Mouse (Mus musculus) forebrain, embryonic 12.5 days (tissue): ENCODE data around the gene Slc44a4. TPM values are rescaled to one million over a fixed set of nuclear protein-coding genes. Genes with fewer than 3 reads are reported as not detected.
"Not testable (repeated sequence)": the region's sequence is repeated elsewhere in the genome, so short reads cannot be mapped to it uniquely, and the experiment has no call there.

ENCODE experiments used
- ATAC-seq: fragments of 200-750 bp; cut with Nextera tagmentation; 2 replicates; pipeline ENCODE4 v1.8.0; 2017; ENCODE audit warnings: moderate TSS enrichment; ENCODE audit not compliant: low FRiP score
- H3K27ac ChIP-seq: fragments of 300-500 bp; sonication (generic); 2 replicates; pipeline ENCODE4 v1.5.1; 2016; ENCODE audit warnings: mild to moderate bottlenecking
- H3K27me3 ChIP-seq: fragments of 300-500 bp; sonication (generic); 2 replicates; pipeline ENCODE4 v1.6.1; 2016; ENCODE audit warnings: mild to moderate bottlenecking
- H3K36me3 ChIP-seq: fragments of 300-500 bp; sonication (generic); replicated peaks from 2 replicates; pipeline ENCODE4 v1.6.1; 2016; ENCODE audit warnings: mild to moderate bottlenecking
- H3K4me1 ChIP-seq: fragments of 300-500 bp; sonication (generic); 2 replicates; pipeline ENCODE4 v1.6.1; 2016
- H3K4me2 ChIP-seq: fragments of 300-500 bp; sonication (generic); 2 replicates; pipeline ENCODE4 v1.6.1; 2016; ENCODE audit warnings: mild to moderate bottlenecking, moderate library complexity
- H3K4me3 ChIP-seq: fragments of 300-500 bp; sonication (generic); replicated peaks from 2 replicates; pipeline ENCODE4 v1.5.1; 2016; ENCODE audit warnings: mild to moderate bottlenecking
- H3K9ac ChIP-seq: fragments of 300-500 bp; sonication (generic); 2 replicates; pipeline ENCODE4 v1.6.1; 2016; ENCODE audit warnings: mild to moderate bottlenecking
- H3K9me3 ChIP-seq: fragments of 300-500 bp; sonication (generic); 2 replicates; pipeline ENCODE4 v1.6.1; 2016
- WGBS: fragments of 180-500 bp; shearing (Covaris S2); methylation state at CpG from one replicate; pipeline ENCODE4 v1.1.7; 2016; 5-methylcytosine and 5-hydroxymethylcytosine counted together
- polyA plus RNA-seq: library from polyadenylated mRNA; unstranded; fragments of >200 nt; fragmentation: Nextera tagmentation; extraction: Ambion mirVana; gene quantifications from 2 replicates; pipeline ENCODE4 v1.2.1, GENCODE M21; 2016

Gene Slc44a4
- polyA plus RNA-seq, 1 experiment from 2014 or later: not detected

DNA sequence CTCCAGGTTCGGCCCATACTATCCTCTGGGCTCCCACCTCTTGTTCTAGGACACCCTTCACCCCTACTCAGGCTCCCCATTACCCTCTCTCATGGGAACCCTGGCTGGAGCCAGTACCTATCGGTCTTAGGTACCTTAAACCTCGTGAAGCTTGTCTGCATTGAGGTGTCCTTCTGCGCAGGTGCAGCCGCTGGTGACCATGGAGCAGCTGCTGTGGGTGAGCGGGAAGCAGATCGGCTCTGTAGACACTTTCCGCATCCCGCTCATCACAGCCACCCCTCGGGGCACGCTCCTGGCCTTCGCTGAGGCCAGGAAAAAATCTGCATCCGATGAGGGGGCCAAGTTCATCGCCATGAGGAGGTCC lies 17.5 kb downstream of the Slc44a4 start:
- peaks cover 11% of the 10 kb centered on the region for H3K36me3 ChIP-seq
- H3K9ac ChIP-seq: peak overlapping the region; percentile 90
- peak overlapping the region; percentile 75 for H3K4me3 ChIP-seq
- no peak; the same call in 1 of the 2 replicates for ATAC-seq
- WGBS: 14% methylated on average over 14 of the region's 14 CpGs
- H3K27ac ChIP-seq: 0 out of 2 replicates have a peak overlapping the region, but pooled peaks have one; percentile 9
- peaks cover 11% of the 10 kb centered on the region for H3K4me1 ChIP-seq
- no peaks in the 10 kb centered on the region for H3K27me3 ChIP-seq
- H3K4me2 ChIP-seq: peak overlapping the region; percentile 97
- H3K9me3 ChIP-seq: no peaks in the 10 kb centered on the region

DNA sequence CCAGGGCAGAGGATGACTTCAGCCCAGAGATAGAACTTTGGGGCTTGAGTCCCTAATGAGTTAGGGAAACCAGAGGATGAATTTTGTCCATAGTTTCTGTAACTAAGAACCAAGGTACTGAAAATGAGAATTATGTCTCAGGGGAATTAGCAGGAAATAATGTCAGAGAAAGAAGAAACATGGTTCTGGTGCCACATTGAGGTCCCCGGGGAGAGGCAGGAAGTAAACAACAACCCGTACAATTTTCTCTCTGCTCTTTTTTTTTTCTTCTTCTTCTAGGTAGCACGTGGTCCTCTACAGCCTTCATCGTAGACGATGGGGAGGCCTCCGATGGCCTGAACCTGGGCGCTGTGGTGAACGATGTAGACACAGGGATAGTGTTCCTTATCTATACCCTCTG lies 18.0 kb downstream of the Slc44a4 start:
- Histone ChIP-seq H3K9me3 (no peaks in the 10 kb centered on the region), H3K4me2 (peak overlapping the region; percentile 97), H3K4me3 (peak overlapping the region; percentile 75), H3K27ac (no peak overlapping the region), H3K9ac (peak overlapping the region; percentile 90; the same call in 1 of the 2 replicates), H3K36me3 (peaks cover 11% of the 10 kb centered on the region), H3K4me1 (peaks cover 11% of the 10 kb centered on the region), H3K27me3 (no peaks in the 10 kb centered on the region)
- 92% methylated on average over 8 of the region's 8 CpGs for WGBS
- ATAC-seq: no peak

DNA sequence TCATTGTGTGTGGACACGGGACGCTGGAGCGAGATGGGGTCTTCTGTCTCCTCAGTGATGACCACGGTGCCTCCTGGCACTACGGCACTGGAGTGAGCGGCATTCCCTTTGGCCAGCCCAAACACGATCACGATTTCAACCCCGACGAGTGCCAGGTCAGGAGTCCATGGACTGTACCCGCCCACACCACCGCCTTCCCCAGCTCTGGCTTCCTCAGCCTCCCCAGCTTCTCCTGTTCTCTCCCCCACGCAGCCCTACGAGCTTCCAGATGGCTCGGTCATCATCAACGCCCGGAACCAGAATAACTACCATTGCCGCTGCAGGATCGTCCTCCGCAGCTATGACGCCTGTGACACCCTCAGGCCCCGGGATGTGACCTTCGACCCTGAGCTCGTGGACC lies 19.8 kb downstream of the Slc44a4 start:
- Histone ChIP-seq H3K4me2 (no peak overlapping the region), H3K27ac (no peak overlapping the region), H3K4me1 (peaks cover 11% of the 10 kb centered on the region), H3K9ac (no peak overlapping the region), H3K4me3 (no peak overlapping the region), H3K9me3 (no peaks in the 10 kb centered on the region), H3K27me3 (no peaks in the 10 kb centered on the region), H3K36me3 (peaks cover 11% of the 10 kb centered on the region)
- ATAC-seq: no peak
- 71% methylated on average over 24 of the region's 24 CpGs for WGBS

DNA sequence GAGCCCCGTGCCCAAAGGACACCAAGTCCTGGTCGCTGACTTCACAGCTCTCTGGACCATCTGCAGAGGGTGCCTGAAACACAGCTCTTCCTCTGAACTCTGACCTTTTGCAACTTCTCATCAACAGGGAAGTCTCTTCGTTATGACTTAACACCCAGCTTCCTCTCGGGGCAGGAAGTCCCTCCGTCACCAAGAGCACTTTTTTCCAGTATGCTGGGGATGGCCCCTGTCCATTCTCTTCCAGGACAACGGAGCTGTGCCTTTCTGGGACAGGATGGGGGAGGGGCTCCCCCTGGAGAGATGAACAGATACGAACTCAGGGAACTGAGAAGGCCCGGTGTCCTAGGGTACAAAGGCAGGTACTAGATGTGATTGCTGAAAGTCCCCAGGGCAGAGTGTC lies 20.6 kb downstream of the Slc44a4 start:
- peaks cover 11% of the 10 kb centered on the region for H3K36me3 ChIP-seq
- no peaks in the 10 kb centered on the region for H3K9me3 ChIP-seq
- WGBS: 60% methylated on average over 8 of the region's 8 CpGs
- H3K4me1 ChIP-seq: peaks cover 11% of the 10 kb centered on the region
- ATAC-seq: no peak
- no peak overlapping the region for H3K4me3 ChIP-seq
- H3K27me3 ChIP-seq: no peaks in the 10 kb centered on the region
- H3K9ac ChIP-seq: no peak overlapping the region
- H3K27ac ChIP-seq: no peak overlapping the region
- no peak overlapping the region for H3K4me2 ChIP-seq

DNA sequence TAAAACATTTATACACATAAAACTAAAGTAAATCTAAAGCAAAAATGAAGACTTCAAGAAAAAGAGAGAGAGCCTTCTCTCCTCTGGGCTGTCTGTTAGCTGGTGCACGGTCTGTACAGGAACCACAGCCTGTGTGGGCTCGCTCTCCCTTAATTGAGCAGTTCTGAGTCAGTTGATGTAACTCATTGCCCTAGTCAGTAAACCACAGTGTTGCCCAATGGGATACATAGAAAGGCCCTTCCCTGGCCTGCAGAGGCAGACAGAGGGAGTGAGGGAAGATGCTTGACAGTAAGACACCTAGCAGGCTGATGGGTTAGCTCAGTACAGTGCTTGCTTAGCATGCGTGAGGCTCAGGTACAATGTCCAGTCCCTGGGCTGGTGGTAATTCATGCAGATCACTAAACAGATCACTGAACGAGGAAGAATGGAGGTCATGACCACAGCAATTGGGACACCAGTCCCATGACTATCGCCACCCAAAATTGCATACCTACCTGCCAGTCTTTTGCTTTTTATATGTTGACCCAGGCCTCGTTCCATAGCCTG lies 23.8 kb downstream of the Slc44a4 start:
- Histone ChIP-seq H3K36me3 (peaks cover 11% of the 10 kb centered on the region), H3K4me2 (no peak overlapping the region), H3K4me3 (no peak overlapping the region), H3K27me3 (no peaks in the 10 kb centered on the region), H3K27ac (no peak overlapping the region), H3K9me3 (no peaks in the 10 kb centered on the region), H3K4me1 (peaks cover 7% of the 10 kb centered on the region), H3K9ac (no peak overlapping the region)
- 91% methylated on average over 6 of the region's 6 CpGs for WGBS
- ATAC-seq: no peak

DNA sequence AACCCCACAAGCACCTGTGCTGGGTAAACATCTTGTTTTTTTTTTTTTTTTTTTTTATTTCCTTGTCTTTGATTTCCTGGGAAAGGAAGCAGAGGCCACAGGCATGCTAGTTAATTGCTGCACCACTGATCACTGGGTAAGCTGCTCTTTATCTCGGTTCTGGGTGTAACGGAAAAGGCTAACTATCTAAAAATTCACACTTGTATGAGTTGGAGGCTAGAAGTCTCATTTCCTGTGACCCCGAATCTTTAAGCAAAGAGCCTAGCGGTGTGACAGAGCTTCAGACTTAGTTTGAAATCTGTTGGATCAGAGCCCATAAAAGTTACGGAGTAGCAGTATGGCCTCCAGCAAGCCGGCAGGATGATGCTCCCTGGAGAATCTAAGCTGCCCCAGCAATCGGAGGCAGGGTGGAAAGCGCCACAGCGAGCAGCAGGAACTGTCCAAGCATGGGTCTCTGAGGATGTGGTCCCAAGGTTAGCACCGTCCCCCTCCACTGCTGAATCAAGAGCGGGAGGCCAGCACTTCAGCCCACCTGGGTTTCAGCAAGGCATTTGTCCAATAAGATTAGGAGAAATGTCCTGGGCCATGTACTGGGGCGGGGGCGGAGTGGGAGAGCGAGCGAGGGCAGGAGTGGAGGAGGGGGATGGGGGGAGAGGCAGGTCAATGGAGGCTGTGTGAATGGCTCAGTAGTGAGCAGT lies 27.2 kb downstream of the Slc44a4 start:
- Histone ChIP-seq H3K4me2 (peak overlapping the region; percentile 45), H3K9me3 (no peaks in the 10 kb centered on the region), H3K4me1 (peaks cover 7% of the 10 kb centered on the region), H3K36me3 (no peaks in the 10 kb centered on the region; the same call in 1 of the 2 replicates), H3K27me3 (no peaks in the 10 kb centered on the region), H3K4me3 (peak overlapping the region; percentile 27), H3K27ac (0 out of 2 replicates have a peak overlapping the region, but pooled peaks have one; percentile 44), H3K9ac (peak overlapping the region; percentile 30)
- WGBS: 8% methylated on average over 15 of the region's 15 CpGs
- no peak for ATAC-seq

DNA sequence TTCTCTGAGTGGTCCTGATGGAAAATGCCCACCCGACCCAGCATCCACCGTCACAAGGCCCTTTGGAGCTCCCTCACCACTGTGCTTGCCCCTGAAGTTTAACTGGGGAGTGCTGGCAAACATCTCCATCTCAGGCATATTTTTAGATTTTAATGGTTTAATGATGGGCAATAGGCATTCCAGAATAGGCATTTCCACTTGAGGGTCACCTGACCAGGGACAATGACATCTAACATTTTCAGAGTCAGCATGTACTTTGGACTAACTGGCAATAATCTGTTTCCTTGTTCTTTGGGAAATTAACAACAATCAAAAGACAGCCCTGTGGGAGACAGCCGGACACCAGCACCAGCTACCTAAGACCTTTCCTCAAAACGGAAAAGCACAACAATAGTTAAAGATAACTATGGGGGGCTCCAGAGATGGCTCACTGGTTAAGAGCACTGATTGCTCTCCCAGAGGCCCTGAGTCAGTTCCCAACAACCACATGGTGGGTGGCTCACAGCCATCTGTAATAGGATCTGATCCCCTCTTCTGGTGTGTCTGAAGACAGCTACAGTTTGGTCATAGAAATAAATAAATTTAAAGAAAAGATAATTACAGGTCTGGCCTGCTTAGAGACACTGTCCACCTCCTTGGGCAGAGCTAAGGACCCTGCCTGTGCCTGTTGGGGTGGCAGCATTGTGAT lies 29.0 kb downstream of the Slc44a4 start:
- WGBS: 86% methylated on average over 4 of the region's 4 CpGs
- no peaks in the 10 kb centered on the region for H3K27me3 ChIP-seq
- H3K4me1 ChIP-seq: peaks cover 7% of the 10 kb centered on the region
- no peak for ATAC-seq
- H3K9me3 ChIP-seq: no peaks in the 10 kb centered on the region
- no peaks in the 10 kb centered on the region for H3K36me3 ChIP-seq
- H3K9ac ChIP-seq: no peak overlapping the region
- no peak overlapping the region for H3K4me3 ChIP-seq
- H3K4me2 ChIP-seq: no peak overlapping the region
- no peak overlapping the region for H3K27ac ChIP-seq

DNA sequence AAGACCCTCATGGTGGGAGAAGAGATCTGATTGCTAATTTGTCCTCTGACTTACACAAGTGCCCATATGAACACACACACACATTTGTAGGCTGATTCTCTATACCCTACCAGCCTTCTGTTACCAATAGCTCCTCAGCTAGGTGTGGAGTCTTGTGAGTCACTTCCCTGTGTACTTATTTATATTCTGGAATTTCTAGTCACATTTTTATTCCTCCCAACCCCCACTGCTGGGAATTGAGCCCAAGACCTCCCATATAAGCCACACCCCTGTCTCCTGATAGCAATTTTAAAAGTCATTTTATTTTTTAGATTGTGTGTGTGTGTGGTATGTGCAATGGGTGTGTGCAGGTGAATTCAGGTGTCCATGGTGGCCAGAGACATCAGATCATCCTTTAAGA lies 30.1 kb downstream of the Slc44a4 start:
- Histone ChIP-seq H3K27ac (no peak overlapping the region), H3K9ac (no peak overlapping the region), H3K9me3 (no peaks in the 10 kb centered on the region), H3K4me3 (no peak overlapping the region), H3K27me3 (no peaks in the 10 kb centered on the region), H3K4me2 (no peak overlapping the region), H3K36me3 (peaks cover 1% of the 10 kb centered on the region), H3K4me1 (peaks cover 7% of the 10 kb centered on the region)
- no peak for ATAC-seq

DNA sequence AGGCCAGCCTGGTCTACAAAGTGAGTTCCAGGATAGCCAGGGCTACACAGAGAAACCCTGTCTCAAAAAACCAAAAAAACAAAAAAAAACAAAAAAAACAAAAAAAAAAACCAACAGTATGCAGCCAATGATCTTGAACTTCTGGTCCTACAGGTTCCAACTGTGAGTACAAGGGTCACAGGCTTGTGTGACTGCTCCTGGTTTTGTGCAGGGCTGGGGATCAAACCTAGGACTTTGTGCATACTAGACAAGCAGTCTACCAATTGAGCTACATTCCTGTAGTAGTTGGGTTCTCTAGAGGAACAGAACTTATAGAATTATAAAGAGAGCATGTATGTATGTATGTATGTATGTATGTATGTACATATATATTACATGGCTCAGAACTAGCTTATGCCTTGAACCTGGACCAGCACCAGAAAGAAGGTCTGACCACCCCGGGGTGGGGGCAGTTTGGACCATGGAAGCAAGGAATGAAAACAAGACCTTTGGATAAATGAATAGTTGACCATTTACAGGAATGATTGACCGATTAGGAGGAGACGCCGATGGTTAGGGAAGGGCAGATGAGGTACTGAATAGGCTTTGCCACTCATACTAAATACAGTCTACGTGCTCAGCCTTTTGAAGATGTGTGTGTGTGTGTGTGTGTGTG lies 32.3 kb downstream of the Slc44a4 start:
- peaks cover 18% of the 10 kb centered on the region for H3K36me3 ChIP-seq
- no peaks in the 10 kb centered on the region for H3K27me3 ChIP-seq
- H3K9ac ChIP-seq: no peak overlapping the region
- H3K27ac ChIP-seq: no peak overlapping the region
- H3K9me3 ChIP-seq: no peaks in the 10 kb centered on the region
- H3K4me1 ChIP-seq: peaks cover 18% of the 10 kb centered on the region
- no peak overlapping the region for H3K4me3 ChIP-seq
- H3K4me2 ChIP-seq: no peak overlapping the region
- whole genome bisulfite sequencing: 90% methylated on average over 5 of the region's 5 CpGs
- ATAC-seq: no peak

DNA sequence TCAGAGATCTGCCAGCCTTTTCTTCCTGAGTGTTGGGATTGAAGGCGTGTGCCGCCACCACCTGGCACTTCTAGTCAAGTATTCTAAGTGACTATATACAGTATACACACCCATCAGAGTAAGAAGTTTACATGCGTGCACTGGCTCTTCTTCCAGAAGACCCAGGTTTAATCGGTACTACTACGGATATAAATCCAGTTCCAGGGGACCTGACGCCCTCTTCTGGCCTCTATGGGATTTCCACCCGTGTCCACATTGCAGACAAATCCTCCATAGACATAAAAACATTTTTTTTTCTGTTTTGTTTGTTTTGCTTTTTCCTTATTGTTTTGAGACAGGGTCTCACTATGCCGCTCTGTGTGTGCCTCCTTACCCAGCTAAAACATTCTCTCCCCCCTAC lies 33.3 kb downstream of the Slc44a4 start:
- 27% methylated on average over 8 of the region's 8 CpGs for WGBS
- Histone ChIP-seq H3K4me1 (peaks cover 14% of the 10 kb centered on the region), H3K9me3 (no peaks in the 10 kb centered on the region), H3K36me3 (peaks cover 18% of the 10 kb centered on the region), H3K4me2 (no peak overlapping the region), H3K27me3 (no peaks in the 10 kb centered on the region), H3K27ac (no peak overlapping the region), H3K9ac (no peak overlapping the region), H3K4me3 (no peak overlapping the region)
- ATAC-seq: no peak

DNA sequence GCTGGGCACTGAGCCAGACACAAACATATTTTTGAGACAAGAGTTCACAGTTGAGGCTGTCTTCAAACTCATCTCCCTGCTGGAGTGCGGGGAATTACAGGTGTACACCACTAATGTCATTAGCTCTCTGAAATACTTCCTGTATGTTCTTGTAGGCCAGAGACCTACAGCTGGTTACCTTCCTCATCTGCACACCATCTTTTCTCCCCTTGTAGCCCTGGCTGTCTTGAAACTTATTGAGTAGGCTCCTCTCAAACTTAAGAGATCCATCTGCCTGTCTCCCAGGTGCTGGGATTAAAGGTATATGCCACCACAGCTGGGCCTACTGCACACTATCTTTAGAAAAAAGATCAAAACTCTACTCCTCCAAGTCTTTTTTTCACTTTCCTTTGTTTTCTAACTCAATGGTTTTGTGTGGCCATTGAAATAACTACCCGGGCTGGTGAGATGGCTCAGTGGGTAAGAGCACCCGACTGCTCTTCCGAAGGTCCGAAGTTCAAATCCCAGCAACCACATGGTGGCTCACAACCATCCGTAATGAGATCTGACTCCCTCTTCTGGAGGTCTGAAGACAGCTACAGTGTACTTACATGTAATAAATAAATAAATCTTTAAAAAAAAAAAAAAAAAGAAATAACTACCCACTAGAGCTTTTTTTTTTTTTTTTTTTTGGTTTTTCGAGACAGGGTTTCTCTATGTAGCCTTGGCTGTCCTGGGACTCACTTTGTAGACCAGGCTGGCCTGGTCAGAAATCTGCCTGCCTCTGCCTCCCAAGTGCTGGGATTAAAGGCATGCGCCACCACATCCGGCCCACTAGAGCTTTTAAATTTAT lies 34.7 kb downstream of the Slc44a4 start:
- H3K27me3 ChIP-seq, H3K4me2 ChIP-seq, H3K4me3 ChIP-seq, H3K9ac ChIP-seq, ATAC-seq, H3K9me3 ChIP-seq: not testable (repeated sequence)
- peaks cover 14% of the 10 kb centered on the region for H3K4me1 ChIP-seq
- 0 out of 2 replicates have a peak overlapping the region, but pooled peaks have one; percentile 56 for H3K27ac ChIP-seq
- H3K36me3 ChIP-seq: peaks cover 18% of the 10 kb centered on the region
- WGBS: 66% methylated on average over 9 of the region's 9 CpGs
